Mouse (Mus musculus) brown adipose tissue, adult 24 weeks (tissue): ENCODE results near the gene Gm13693. TPM values are rescaled to one million over a fixed set of nuclear protein-coding genes. Genes with fewer than 3 reads are reported as not detected.

ENCODE experiments used
- polyA plus RNA-seq: library from polyadenylated mRNA; stranded (reverse); fragments of >200 nt; gene quantifications from 2 replicates; pipeline ENCODE4 v1.2.4, GENCODE M21; 2012; ENCODE audit not compliant: missing spikeins, insufficient read depth, insufficient read length

The Gm13693 gene
- polyA plus RNA-seq, 1 experiment = not detected

Other genes with a start within 250 kb of the Gm13693 start
- 25.3 and 29.7 TPM in 2 replicates for gene Itgav, start 237.1 kb upstream of the Gm13693 start, polyA plus RNA-seq
- gene Fam171b, start 148.9 kb upstream of the Gm13693 start, polyA plus RNA-seq = 0.21 and 0.55 TPM in 2 replicates
- gene Zswim2, start 20.3 kb upstream of the Gm13693 start, polyA plus RNA-seq = not detected in 2 replicates
- gene Gm13698, start 5.8 kb upstream of the Gm13693 start, polyA plus RNA-seq = not detected in 2 replicates
- 0.67 TPM in 1 of 2 replicates, not detected in the other for gene Gm13695, start 5.8 kb downstream of the Gm13693 start, polyA plus RNA-seq
- gene Gm13696, start 11.6 kb downstream of the Gm13693 start, polyA plus RNA-seq = not detected in 2 replicates
- not detected in 2 replicates for gene Gm13694, start 17.4 kb downstream of the Gm13693 start, polyA plus RNA-seq
- gene Gm13697, start 23.2 kb downstream of the Gm13693 start, polyA plus RNA-seq = not detected in 2 replicates
- gene Gm13691, start 29.1 kb downstream of the Gm13693 start, polyA plus RNA-seq = not detected in 2 replicates